Mouse (Mus musculus) bone marrow, adult 2 months (tissue): ENCODE results near the gene Slc24a3.

Experiments used
- CTCF ChIP-seq: fragments of 200-500 bp; IDR thresholded peaks from 2 replicates; pipeline ENCODE4 v1.5.1; 2011; ENCODE audit warnings: low read length, control low read depth; ENCODE audit not compliant: control insufficient read depth, insufficient read depth
- POLR2A ChIP-seq: fragments of 200-500 bp; IDR thresholded peaks from 2 replicates; pipeline ENCODE4 v1.6.1; 2011; ENCODE audit warnings: low read depth, mild to moderate bottlenecking, control low read depth, low read length, borderline replicate concordance; ENCODE audit not compliant: control insufficient read depth

DNA sequence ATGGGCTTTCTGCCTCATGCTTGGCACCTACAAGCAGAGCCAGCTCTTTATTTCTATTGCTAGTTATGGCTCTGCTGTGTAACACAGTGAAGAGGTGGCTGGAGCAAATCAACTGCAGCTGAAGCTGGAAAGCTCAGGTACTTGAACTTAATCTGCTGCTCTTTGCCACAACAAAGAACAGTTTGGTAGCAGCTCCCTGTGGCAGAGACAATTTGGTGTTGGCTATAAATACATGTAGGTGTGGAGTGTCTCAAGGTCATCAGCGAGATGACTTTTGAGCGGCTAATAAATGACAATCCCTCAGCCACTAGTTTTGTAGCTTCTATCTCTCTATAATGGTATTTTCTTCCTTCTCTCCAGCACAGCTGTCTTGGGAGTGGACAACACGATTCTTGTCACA is 217.7 kb downstream of the Slc24a3 start:
- TF ChIP-seq POLR2A (no peak), CTCF (no peak)
